Mouse (Mus musculus): ENCODE results near the gene Prr7.

- TF ChIP-seq CTCF (IDR thresholded peaks at IDR 0.05; ENCODE audit: low read depth) (no peak), EP300 (IDR thresholded peaks at IDR 0.05; ENCODE audit: low read depth) (no peak)
These were observed 20.2 kb upstream of the Prr7 start for GRCm38 (mm10) chr13:55443799-55444285.
